ENCODE assay signal across 9 mouse cellular contexts in genomic region chr7:100520663-100521285, GRCm38 (mm10). TPM values are rescaled to one million over a fixed set of nuclear protein-coding genes. Genes with fewer than 3 reads are reported as not detected.
DNase-seq lines count a peak whose midpoint lies in the region; ATAC-seq and TF ChIP-seq lines count a peak whose summit lies in the region.
"Had no signal": no experiment of that assay in that cellular context is flagged by ENCODE, and none has a peak within 500 bp of the region (broad histone marks: within the 10 kb centered on the region; RNA-seq: fewer than 3 reads in every experiment).

No protein-coding gene starts in this region.

- no peaks in the 10 kb centered on the region for H3K4me1 ChIP-seq in lung, postnatal 0 days (ENCODE audit: insufficient read depth, low read depth, low read length)
- H3K4me1 ChIP-seq: heart, embryonic 15.5 days had no signal

- H3K4me2 ChIP-seq in lung, postnatal 0 days (replicated peaks; ENCODE audit: low read depth, low read length), result no peak overlapping the region; the same call in 1 of the 2 replicates
- H3K4me2 ChIP-seq: heart, embryonic 15.5 days had no signal

- no peaks in the 10 kb centered on the region for H3K27me3 ChIP-seq in lung, postnatal 0 days (replicated peaks; ENCODE audit: insufficient read depth, low read length)
- H3K27me3 ChIP-seq: heart, embryonic 15.5 days had no signal

- peak; percentile 96 for TF ChIP-seq CTCF in lung, postnatal 0 days (IDR thresholded peaks at IDR 0.05)

- WGBS in lung, postnatal 0 days, result 16% methylated on average over 10 of the region's 10 CpGs

- H3K36me3 ChIP-seq in lung, postnatal 0 days (ENCODE audit: insufficient read depth, low read length), result no peaks in the 10 kb centered on the region
- H3K36me3 ChIP-seq: heart, embryonic 15.5 days had no signal

- no peak overlapping the region for H3K27ac ChIP-seq in lung, postnatal 0 days (ENCODE audit: low read length)
- H3K27ac ChIP-seq: heart, embryonic 15.5 days had no signal

- ATAC-seq in erythroblast, adult 5-6 weeks (replicated peaks; ENCODE audit: low FRiP score, poor library complexity, severe bottlenecking), result peak; percentile 93
- ATAC-seq in lung, postnatal 0 days, result peak; percentile 75

- intact Hi-C loops in heart, postnatal 10 days (cut with DNase I), result loop anchor here (1.0 to 5.0 kb wide), 4 partner anchors 116 to 277 kb away; partner anchors contain the start of gene Plekhb1

- TF ChIP-seq EP300 in lung, postnatal 0 days (IDR thresholded peaks at IDR 0.05), result no peak

- H3K9ac ChIP-seq in lung, postnatal 0 days (replicated peaks; ENCODE audit: low read depth), result no peak overlapping the region
- H3K9ac ChIP-seq: heart, embryonic 15.5 days had no signal

- no peak overlapping the region for H3K4me3 ChIP-seq in lung, postnatal 0 days (ENCODE audit: low read depth, low read length)
- H3K4me3 ChIP-seq: heart, embryonic 15.5 days had no signal

- DNase-seq in CD8-positive naive resting alpha-beta T cell, adult 2 months (ENCODE audit: low read depth in 2 of 2, low spot score in 2 of 2), result peak; percentile 79 to 81
- peak; percentile 85 for DNase-seq in brain, adult 2 months (ENCODE audit: low read depth, low spot score)
- peak; percentile 84 to 94 for DNase-seq in heart, postnatal 10 days
- peak; percentile 89 to 91 for DNase-seq in kidney, postnatal 4 days
- peak; percentile 90 for DNase-seq in lung, postnatal 0 days (ENCODE audit: low spot score)
- peak; percentile 59 for DNase-seq in retina, adult 2 months (ENCODE audit: low read depth, low spot score)
- DNase-seq in thymus, postnatal 25 days, result peak; percentile 78

- no peaks in the 10 kb centered on the region for H3K9me3 ChIP-seq in lung, postnatal 0 days (ENCODE audit: low read length)
- H3K9me3 ChIP-seq: heart, embryonic 15.5 days had no signal

RNA-seq across cellular contexts. Expression of gene Dnajb13, which starts 6.0 kb away (rescaled TPM):
- 1.5 TPM in 1 of 2 replicates, not detected in the other for total RNA-seq in erythroblast, adult 5-6 weeks (2015; ENCODE audit: low replicate concordance)
- 2.6 and 9.2 TPM in 2 replicates for total RNA-seq in erythroblast, adult 5-6 weeks (2017; ENCODE audit: low replicate concordance)
- total RNA-seq in heart, postnatal 10 days (2021), result not detected
- polyA plus RNA-seq in lung, postnatal 0 days (2015; fragmentation: Nextera tagmentation; extraction: Ambion mirVana), result 13.7 and 13.8 TPM in 2 replicates

RNA-seq across cellular contexts. Expression of gene Coa4, which starts 16.1 kb away (rescaled TPM):
- total RNA-seq in erythroblast, adult 5-6 weeks (2015; ENCODE audit: low replicate concordance), result 1.7 and 4.0 TPM in 2 replicates
- 6.7 and 9.8 TPM in 2 replicates for total RNA-seq in erythroblast, adult 5-6 weeks (2017; ENCODE audit: low replicate concordance)
- 10 to 100 TPM in 1 of 2 experiments, 1 to 10 TPM in 1; 8.4 to 15.3 TPM for total RNA-seq in heart, postnatal 10 days (2021)
- 17.0 and 18.2 TPM in 2 replicates for polyA plus RNA-seq in lung, postnatal 0 days (2015; fragmentation: Nextera tagmentation; extraction: Ambion mirVana)

RNA-seq across cellular contexts. Expression of gene Ucp2, which starts 27.6 kb away (rescaled TPM):
- 1,034 and 1,242 TPM in 2 replicates for total RNA-seq in erythroblast, adult 5-6 weeks (2015; ENCODE audit: low replicate concordance)
- total RNA-seq in erythroblast, adult 5-6 weeks (2017; ENCODE audit: low replicate concordance), result 1,143 and 1,228 TPM in 2 replicates
- 100 to 1,000 TPM; 835 to 891 TPM for total RNA-seq in heart, postnatal 10 days (2021)
- 528 and 617 TPM in 2 replicates for polyA plus RNA-seq in lung, postnatal 0 days (2015; fragmentation: Nextera tagmentation; extraction: Ambion mirVana)

RNA-seq across cellular contexts. Expression of gene Ucp3, which starts 48.0 kb away (rescaled TPM):
- total RNA-seq in erythroblast, adult 5-6 weeks (2015; ENCODE audit: low replicate concordance), result 0.42 TPM in 1 of 2 replicates, not detected in the other
- total RNA-seq in erythroblast, adult 5-6 weeks (2017; ENCODE audit: low replicate concordance), result 0.56 TPM in 1 of 2 replicates, not detected in the other
- 100 to 1,000 TPM in 1 of 2 experiments, 10 to 100 TPM in 1; 62.7 to 107 TPM for total RNA-seq in heart, postnatal 10 days (2021)
- 0.08 and 0.15 TPM in 2 replicates for polyA plus RNA-seq in lung, postnatal 0 days (2015; fragmentation: Nextera tagmentation; extraction: Ambion mirVana)
